ENCODE assay signal across 26 mouse cellular contexts in genomic region chr13:45797696-45798095, GRCm38 (mm10).
DNase-seq lines count a peak whose midpoint lies in the region; ATAC-seq and TF ChIP-seq lines count a peak whose summit lies in the region.
"Had no signal": no experiment of that assay in that cellular context is flagged by ENCODE, and none has a peak within 500 bp of the region (broad histone marks: within the 10 kb centered on the region; RNA-seq: fewer than 3 reads in every experiment).

No protein-coding gene starts in this region.

- peak; percentile 41 for DNase-seq in forebrain, postnatal 0 days
- DNase-seq in kidney, postnatal 0 days (ENCODE audit: low spot score), result peak; percentile 18
- DNase-seq in kidney, adult 8-10 months, result no peak
- DNase-seq in ovary, adult 18-20 months (ENCODE audit: low spot score), result no peak
- DNase-seq in liver, result no peak
- DNase-seq: adrenal gland, adult 8-10 months; cerebellum, adult 8-10 months; cerebellum, postnatal 36 days; gastrocnemius, postnatal 10 days; lung, adult 18-20 months; midbrain, embryonic 14.5 days had no signal

- H3K27me3 ChIP-seq in forebrain, postnatal 0 days (ENCODE audit: insufficient read depth, low read length), result no peaks in the 10 kb centered on the region
- no peaks in the 10 kb centered on the region for H3K27me3 ChIP-seq in forebrain, embryonic 16.5 days (replicated peaks; ENCODE audit: control insufficient read depth, insufficient read depth, low read length)
- no peaks in the 10 kb centered on the region for H3K27me3 ChIP-seq in kidney, postnatal 0 days (ENCODE audit: insufficient read depth, low read length)
- H3K27me3 ChIP-seq: heart, embryonic 15.5 days; kidney, embryonic 15.5 days; limb, embryonic 12.5 days; liver, embryonic 12.5 days; megakaryocyte, embryonic 14.5 days; neural tube, embryonic 12.5 days had no signal

- H3K27ac ChIP-seq in forebrain, postnatal 0 days (ENCODE audit: low read depth, low read length), result no peak overlapping the region
- no peak overlapping the region for H3K27ac ChIP-seq in forebrain, embryonic 16.5 days (ENCODE audit: low read length)
- no peak overlapping the region for H3K27ac ChIP-seq in kidney, postnatal 0 days
- H3K27ac ChIP-seq: forebrain, embryonic 12.5 days; heart, embryonic 15.5 days; hindbrain, postnatal 0 days; kidney, embryonic 15.5 days; limb, embryonic 12.5 days; liver, embryonic 12.5 days; neural tube, embryonic 12.5 days had no signal

- TF ChIP-seq CTCF in forebrain, postnatal 0 days (IDR thresholded peaks at IDR 0.05; ENCODE audit: low read depth), result no peak
- no peak for TF ChIP-seq CTCF in kidney, postnatal 0 days (IDR thresholded peaks at IDR 0.05; ENCODE audit: low read depth)

- no peak overlapping the region for H3K9ac ChIP-seq in forebrain, postnatal 0 days
- H3K9ac ChIP-seq in forebrain, embryonic 16.5 days (replicated peaks; ENCODE audit: low read depth, low read length), result no peak overlapping the region
- no peak overlapping the region for H3K9ac ChIP-seq in kidney, postnatal 0 days (ENCODE audit: low read depth, low read length)
- H3K9ac ChIP-seq: forebrain, embryonic 12.5 days; heart, embryonic 15.5 days; kidney, embryonic 15.5 days; limb, embryonic 12.5 days; liver, embryonic 12.5 days; neural tube, embryonic 12.5 days had no signal

- ATAC-seq in forebrain, postnatal 0 days, result peak; percentile 85
- no peak for ATAC-seq in forebrain, embryonic 16.5 days
- ATAC-seq in kidney, postnatal 0 days (replicated peaks; ENCODE audit: low FRiP score, low read depth), result no peak
- peak; percentile 42; the same call in 1 of the 2 replicates for ATAC-seq in common myeloid progenitor, adult 5-6 weeks (replicated peaks; ENCODE audit: low read depth, poor library complexity, severe bottlenecking)
- 0 out of 2 replicates have a peak, but pooled peaks have one; percentile 40 for ATAC-seq in monocyte, adult 5-6 weeks (replicated peaks; ENCODE audit: insufficient number of reproducible peaks, low FRiP score, low TSS enrichment, poor library complexity, severe bottlenecking)
- ATAC-seq: activated CD4-positive, CD25-positive, alpha-beta regulatory T cell, adult 4 months; CD4-positive, CD25-positive, alpha-beta regulatory T cell, adult 4 months; hindbrain, postnatal 0 days; intestine, embryonic 16.5 days; liver, embryonic 12.5 days had no signal

- H3K36me3 ChIP-seq in forebrain, postnatal 0 days (ENCODE audit: insufficient read depth), result peaks cover 15% of the 10 kb centered on the region
- H3K36me3 ChIP-seq in forebrain, embryonic 16.5 days (ENCODE audit: control insufficient read depth, insufficient read depth), result 0 out of 2 replicates have a peak, but pooled peaks cover 3% of the 10 kb centered on the region
- H3K36me3 ChIP-seq in kidney, postnatal 0 days (ENCODE audit: insufficient read depth, low read length), result peaks cover 11% of the 10 kb centered on the region
- H3K36me3 ChIP-seq: forebrain, embryonic 12.5 days had no signal

- H3K9me3 ChIP-seq in forebrain, postnatal 0 days (ENCODE audit: low read length), result no peaks in the 10 kb centered on the region
- H3K9me3 ChIP-seq in forebrain, embryonic 16.5 days (ENCODE audit: control insufficient read depth, low read length), result no peaks in the 10 kb centered on the region
- no peaks in the 10 kb centered on the region for H3K9me3 ChIP-seq in kidney, postnatal 0 days (replicated peaks; ENCODE audit: low read length)
- H3K9me3 ChIP-seq: forebrain, embryonic 12.5 days; heart, embryonic 15.5 days; kidney, embryonic 15.5 days; limb, embryonic 12.5 days; liver, embryonic 12.5 days; megakaryocyte, embryonic 14.5 days; neural tube, embryonic 12.5 days had no signal

- no peak overlapping the region for H3K4me2 ChIP-seq in forebrain, postnatal 0 days (ENCODE audit: low read depth)
- H3K4me2 ChIP-seq in forebrain, embryonic 16.5 days (ENCODE audit: low read length), result no peak overlapping the region
- H3K4me2 ChIP-seq in kidney, postnatal 0 days (ENCODE audit: low read length), result no peak overlapping the region
- H3K4me2 ChIP-seq: forebrain, embryonic 12.5 days; heart, embryonic 15.5 days; kidney, embryonic 15.5 days; limb, embryonic 12.5 days; liver, embryonic 12.5 days; neural tube, embryonic 12.5 days had no signal

- H3K4me1 ChIP-seq in forebrain, postnatal 0 days (ENCODE audit: insufficient read depth), result no peaks in the 10 kb centered on the region
- H3K4me1 ChIP-seq in forebrain, embryonic 16.5 days (replicated peaks; ENCODE audit: control insufficient read depth, insufficient read depth, low read length), result 0 out of 2 replicates have a peak, but pooled peaks cover 2% of the 10 kb centered on the region
- no peaks in the 10 kb centered on the region; the same call in 1 of the 2 replicates for H3K4me1 ChIP-seq in kidney, postnatal 0 days (replicated peaks; ENCODE audit: insufficient read depth, low read length)
- H3K4me1 ChIP-seq: limb, embryonic 12.5 days; liver, embryonic 12.5 days; neural tube, embryonic 12.5 days had no signal

- WGBS in forebrain, postnatal 0 days, result 76% methylated on average over 6 of the region's 6 CpGs
- WGBS in forebrain, embryonic 16.5 days, result 87% methylated on average over 6 of the region's 6 CpGs
- 61% methylated on average over 6 of the region's 6 CpGs for WGBS in kidney, postnatal 0 days

- no peak overlapping the region for H3K4me3 ChIP-seq in forebrain, postnatal 0 days (ENCODE audit: low read depth, low read length)
- no peak overlapping the region for H3K4me3 ChIP-seq in forebrain, embryonic 16.5 days (replicated peaks; ENCODE audit: low read length)
- no peak overlapping the region for H3K4me3 ChIP-seq in kidney, postnatal 0 days (replicated peaks; ENCODE audit: low read depth, low read length)
- H3K4me3 ChIP-seq: erythroblast, embryonic 14.5 days; forebrain, embryonic 12.5 days; heart, embryonic 15.5 days; kidney, embryonic 15.5 days; limb, embryonic 12.5 days; liver, embryonic 12.5 days; megakaryocyte, embryonic 14.5 days; neural tube, embryonic 12.5 days had no signal

Comparison
In these comparisons a context has a peak if more than half of its experiments do, and no peak if none do; other contexts are left out.
1. ATAC-seq: peak in forebrain, postnatal 0 days (single experiment), common myeloid progenitor, adult 5-6 weeks (single experiment) and monocyte, adult 5-6 weeks (single experiment); none in forebrain, embryonic 16.5 days (single experiment) and kidney, postnatal 0 days (single experiment).
2. DNase-seq: peak in forebrain, postnatal 0 days (single experiment) and kidney, postnatal 0 days (single experiment); none in kidney, adult 8-10 months (0 of 2), ovary, adult 18-20 months (single experiment) and liver (single experiment).